Mouse (Mus musculus) spleen, adult 2 months (tissue): ENCODE measurements around the gene Schip1.

Experiments
- CTCF ChIP-seq: fragments of 200-500 bp; IDR thresholded peaks from 2 replicates; pipeline ENCODE4 v1.5.1; 2011; ENCODE audit warnings: mild to moderate bottlenecking, inconsistent platforms; ENCODE audit not compliant: insufficient read depth, insufficient read length, insufficient replicate concordance; ENCODE audit errors: extremely low read depth
- POLR2A ChIP-seq: fragments of 200-500 bp; IDR thresholded peaks from 2 replicates; pipeline ENCODE4 v1.6.1; 2011; ENCODE audit warnings: low read depth, low read length, inconsistent platforms

DNA sequence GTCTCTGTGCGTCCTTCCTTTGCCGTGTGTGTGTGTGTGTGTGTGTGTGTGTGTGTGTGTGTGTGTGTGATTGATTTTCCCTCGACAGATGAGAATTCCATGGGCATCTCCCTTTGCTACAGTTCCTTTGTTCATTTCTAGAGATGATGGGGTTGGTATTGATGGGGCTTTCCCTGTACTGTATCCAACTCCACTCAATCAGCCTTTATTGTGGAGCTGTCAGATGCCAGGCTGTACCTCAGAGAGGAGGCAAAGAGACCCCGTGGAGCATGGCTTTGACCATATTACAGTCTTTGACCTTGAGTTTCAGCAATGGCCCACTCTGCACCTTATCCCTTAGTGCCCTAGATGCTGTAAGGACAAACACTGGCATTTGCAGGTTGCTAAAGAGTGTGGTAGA, 462.6 kb downstream of the Schip1 start:
- TF ChIP-seq CTCF = no peak
- TF ChIP-seq POLR2A = no peak
